Mouse (Mus musculus) lung, postnatal 14 days (tissue): ENCODE results near the gene Phrf1.

Source experiments
- DNase-seq: peaks from one replicate; pipeline ENCODE4 v3.0.0; 2021

Phrf1 gene

DNA sequence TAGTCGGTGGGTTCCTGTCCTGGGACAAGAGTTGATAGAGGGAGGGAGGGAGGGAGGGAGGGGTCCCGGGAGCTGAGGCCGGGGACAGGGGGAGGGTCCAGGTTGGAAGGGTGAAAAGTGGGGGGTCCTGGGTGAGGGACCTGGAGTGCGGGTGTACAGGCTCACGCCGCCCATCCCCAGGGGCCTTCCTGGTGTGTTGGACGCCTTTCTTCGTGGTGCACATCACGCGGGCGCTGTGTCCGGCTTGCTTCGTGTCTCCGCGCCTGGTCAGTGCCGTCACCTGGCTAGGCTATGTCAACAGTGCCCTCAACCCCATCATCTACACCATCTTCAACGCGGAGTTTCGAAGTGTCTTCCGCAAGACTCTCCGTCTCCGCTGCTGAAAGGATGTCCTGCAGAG is 65.9 kb downstream of the Phrf1 start:
- no peak for DNase-seq

DNA sequence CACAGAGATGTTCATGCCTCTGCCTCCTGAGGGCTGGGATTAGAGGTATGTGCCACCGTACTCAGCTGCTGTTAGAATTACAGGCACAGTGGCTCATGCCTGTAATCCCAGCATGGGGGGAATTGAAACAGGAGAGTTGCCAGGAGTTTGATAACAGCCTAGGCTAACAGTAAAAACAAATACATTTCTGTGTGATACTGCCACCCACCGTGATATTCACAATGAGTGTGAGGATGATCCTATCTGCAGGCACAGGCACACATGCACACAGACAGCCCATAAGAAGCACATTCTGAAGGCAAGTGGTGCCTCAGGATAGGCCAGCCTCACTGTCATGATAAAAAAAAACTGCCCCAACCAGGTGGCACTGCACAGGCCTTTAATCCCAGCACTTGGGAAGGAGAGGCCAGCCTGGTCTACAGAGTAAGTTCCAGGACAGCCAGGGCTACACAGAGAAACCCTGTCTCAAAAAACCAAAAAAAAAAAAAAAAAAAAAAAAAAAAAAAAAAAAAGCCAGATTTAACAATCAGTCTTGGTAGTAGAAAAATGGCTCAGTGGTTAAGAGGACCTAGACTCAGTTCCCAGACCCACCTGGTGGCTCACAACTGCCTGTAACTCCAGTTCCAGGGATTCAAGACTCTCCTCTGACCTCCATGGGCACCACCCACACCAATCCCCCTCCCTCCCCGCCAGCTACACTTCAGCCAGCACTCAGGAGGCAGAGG is 69.5 kb downstream of the Phrf1 start:
- DNase-seq, result no peak

DNA sequence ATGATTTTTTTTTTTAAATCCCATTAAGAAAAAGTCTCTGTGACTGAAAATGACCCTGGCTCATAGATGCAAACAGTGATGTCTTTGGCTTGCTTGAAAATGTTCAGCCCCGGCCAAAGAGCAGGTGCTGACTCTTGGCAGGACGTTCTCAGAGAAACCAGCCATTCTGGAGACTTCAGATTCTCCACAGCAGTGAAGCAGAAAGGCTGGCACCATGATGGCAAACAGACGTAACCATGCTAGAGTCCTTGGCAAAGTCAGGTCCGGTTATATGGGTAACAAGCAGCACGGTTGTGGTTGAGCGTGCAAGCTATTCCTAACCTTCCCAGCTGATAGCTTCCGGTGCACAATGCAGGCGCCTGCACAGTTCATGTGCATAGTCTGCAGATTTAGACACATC is 70.6 kb downstream of the Phrf1 start:
- DNase-seq, result no peak

DNA sequence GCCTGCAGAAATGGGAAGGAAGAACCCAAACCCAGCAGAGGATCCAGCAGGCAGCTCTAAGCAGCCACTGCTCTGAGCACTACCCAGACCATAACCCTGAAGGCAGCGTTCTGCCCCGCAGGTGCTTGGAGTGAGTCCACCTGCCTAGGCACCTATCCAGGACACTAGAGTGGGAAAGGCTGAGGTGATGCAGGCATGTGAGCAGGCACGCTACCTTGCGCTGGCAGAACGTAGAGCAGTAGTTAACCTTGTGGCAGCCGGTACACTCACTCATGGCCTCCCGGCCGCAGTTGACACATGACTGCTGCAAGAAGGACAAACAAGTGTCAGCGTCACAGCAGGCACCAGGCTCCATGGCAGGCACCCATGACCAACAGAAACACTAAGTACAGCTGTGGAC is 72.8 kb downstream of the Phrf1 start:
- no peak for DNase-seq

DNA sequence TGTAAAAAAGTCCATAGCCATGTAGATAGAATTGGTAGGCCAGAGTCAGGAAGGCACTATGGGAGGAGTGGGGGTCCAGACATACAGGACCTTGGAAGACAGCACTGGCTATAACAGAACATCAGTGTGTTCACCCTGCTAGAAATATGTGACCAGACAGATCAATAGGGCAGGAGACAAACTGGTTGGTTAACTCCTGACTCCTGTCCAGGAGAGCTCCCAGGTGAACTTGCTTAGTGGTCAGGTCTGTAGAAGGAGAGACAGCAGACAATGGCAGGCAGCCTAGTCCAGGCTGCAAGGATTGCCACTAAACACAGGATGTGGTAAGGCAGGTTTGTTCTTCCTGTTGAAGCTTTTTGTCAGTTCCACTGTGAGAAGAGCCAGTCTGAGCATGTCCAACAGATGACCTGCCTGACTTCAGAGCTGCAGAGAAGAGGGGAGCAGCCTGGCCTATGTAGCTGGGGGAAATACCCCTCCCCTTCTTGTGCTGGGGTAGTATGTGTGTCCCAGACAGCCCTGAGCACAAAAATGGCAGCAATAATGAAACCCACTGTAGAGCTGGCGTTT is 74.2 kb downstream of the Phrf1 start:
- DNase-seq, result no peak

DNA sequence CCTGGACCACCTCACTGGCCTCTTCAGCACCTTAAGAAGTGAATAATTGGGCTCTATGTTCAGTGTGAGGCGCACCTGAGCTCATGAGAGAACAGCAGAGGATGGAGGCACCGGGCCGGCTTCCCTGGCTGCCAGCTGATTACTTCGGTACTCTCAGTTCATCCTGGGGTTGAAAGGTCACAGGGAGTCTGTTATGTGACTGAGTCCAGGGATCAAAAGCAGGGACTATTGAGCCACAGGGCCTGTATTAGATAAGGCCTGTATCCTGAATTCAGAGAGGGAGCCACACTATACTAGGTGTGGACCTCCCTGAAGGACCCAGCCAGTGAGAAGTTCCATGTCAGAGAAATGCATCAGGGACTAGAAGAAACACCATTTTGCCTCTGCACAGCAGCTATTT is 76.0 kb downstream of the Phrf1 start:
- DNase-seq, result no peak
